Mouse (Mus musculus) CD4-positive helper T cell, adult 2 months (primary cell): ENCODE measurements at regions not wholly inside any gene's neighbourhood (a gene's known extent, or its start where the extent isn't known, plus 50 kb on each side); places are given as distances from the start of the nearest gene placed in this dataset.

Source experiments
- DNase-seq: peaks from one replicate; pipeline ENCODE4 v3.0.0-alpha.2; 2012; ENCODE audit warnings: low read depth, missing footprints, low spot score

DNA sequence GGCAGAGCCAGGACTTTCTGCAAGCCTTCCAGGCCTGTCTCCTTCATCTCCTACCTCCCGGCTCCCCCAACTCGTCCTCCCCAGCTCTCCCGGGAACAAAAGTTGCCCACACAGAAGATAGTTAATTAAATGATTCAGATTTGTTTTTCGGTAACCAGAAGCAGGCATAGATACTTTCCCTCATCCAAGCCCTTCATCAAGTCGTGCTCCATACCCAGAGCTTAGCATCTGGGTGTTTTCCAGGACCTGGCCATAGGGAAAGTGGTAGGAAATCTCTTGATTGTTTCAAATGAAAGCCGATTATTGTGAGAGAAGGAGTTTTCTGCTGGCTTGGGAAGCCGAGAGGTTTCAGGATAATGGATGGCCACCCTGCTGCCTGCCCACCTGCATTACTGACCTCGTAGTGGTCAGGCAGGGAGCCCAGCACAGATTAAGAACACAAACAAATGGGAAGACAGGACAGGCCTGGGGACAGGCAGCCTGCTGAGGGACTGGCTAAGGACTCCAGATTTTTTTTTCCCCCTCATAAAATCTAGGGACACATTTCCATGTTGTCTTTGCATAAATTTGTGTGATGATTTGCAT lies 142.2 kb upstream of the Cadm1 start:
- DNase-seq = no peak

GRCm38 (mm10) chr9:47389901-47390300 lies 140.1 kb upstream of the Cadm1 start:
- no peak for DNase-seq

DNA sequence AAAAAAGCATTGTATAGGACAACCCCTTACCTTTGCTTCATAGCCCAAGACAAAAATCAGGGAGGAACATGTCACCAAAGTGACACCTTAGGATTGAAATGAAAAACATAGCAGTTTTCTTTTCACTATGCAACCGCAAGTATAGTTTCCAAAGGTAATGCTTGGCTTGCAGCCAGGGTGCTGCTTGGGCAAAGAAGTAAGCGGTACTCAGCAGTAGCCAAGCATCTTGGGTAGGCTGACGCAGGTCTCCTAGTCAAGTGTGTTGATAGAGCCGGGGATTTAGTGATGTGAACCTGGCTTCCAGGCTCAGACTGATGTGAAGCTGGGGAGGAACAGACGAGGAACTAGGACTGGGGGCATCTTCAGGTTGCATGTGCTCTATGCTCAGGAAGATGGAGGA lies 138.3 kb upstream of the Cadm1 start:
- no peak for DNase-seq

DNA sequence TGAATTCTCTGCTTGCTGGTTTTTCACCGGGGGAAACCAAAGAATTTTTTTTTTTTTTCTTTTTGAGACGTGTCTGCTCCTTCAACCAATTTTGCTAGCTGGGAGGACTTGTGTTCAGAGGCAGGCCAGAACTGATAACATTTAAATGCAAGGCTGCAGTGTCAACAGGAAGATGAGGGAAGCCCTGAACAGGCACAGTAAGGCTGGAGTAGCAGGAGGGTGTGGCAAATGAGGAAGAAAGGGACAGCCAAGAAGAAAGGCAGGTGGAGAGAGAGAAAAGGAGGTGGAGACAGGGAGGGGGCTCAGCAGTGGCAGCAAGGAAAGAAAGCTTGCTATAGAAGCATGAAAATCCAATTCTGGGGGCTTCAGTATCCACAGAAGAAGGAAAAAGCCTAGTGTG lies 130.4 kb upstream of the Cadm1 start:
- no peak for DNase-seq

- DNase-seq = no peak
Observed at GRCm38 (mm10) chr9:47400117-47400823, 129.7 kb upstream of the Cadm1 start.

DNA sequence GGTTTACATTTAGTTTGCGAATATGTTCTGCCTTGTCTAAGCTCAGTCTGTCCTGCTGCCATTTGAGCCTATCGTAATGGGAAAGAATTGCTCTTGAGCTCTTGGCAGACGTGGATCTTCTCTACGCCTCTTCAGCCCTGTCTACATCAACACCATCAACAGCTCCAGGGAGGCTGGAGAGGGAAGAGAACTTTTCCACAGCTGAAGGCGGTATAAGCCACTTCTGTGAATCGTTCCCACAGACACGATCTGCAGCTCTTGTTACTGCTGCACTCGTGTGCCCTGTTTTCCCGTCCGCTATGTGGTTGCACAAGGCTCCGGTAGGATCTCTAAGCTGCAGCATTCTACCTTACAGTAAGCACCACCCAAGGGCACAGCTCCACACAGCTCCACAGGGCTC lies 128.5 kb upstream of the Cadm1 start:
- no peak for DNase-seq

GRCm38 (mm10) chr9:47403317-47403716 lies 126.7 kb upstream of the Cadm1 start:
- no peak for DNase-seq

GRCm38 (mm10) chr9:47404821-47405220 lies 125.2 kb upstream of the Cadm1 start:
- DNase-seq = no peak

- DNase-seq = no peak
Observed at GRCm38 (mm10) chr9:47405547-47405946, 124.4 kb upstream of the Cadm1 start.

DNA sequence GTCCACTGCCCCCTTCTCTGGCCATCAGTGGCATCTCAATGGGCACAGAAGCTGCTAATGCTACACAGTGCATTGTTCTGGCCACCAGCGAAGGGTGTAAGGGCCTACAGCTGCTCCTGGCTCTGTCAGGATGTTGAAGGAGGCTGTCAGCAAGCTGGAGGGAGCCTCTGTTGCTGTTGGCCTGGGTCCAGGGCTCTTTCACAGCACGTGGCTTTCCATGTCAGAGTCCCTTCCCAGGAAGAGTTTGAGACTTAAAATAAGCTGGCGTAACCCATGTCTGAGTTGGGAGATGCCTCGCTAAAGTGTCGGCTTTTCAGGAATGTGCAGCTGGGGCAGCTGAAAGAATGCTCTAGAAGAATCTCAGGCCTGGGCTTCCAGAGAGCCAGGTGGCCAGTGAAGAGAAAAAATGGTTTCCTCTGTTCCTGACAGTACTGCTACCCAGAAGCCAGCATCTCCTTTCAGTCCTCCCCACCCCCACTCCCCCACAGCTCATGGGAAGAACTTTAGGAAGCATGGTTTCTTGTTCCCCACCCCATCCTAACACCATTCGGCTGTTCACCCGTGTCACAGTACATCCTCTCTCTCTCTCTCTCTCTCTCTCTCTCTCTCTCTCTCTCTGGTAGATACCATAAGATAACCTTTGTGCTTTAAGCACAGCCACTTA lies 122.8 kb upstream of the Cadm1 start:
- no peak for DNase-seq

GRCm38 (mm10) chr9:47408061-47408460 lies 121.9 kb upstream of the Cadm1 start:
- DNase-seq = no peak

GRCm38 (mm10) chr9:47409579-47409978 lies 120.4 kb upstream of the Cadm1 start:
- DNase-seq = no peak

- no peak for DNase-seq
Observed at GRCm38 (mm10) chr9:47412786-47413185, 117.2 kb upstream of the Cadm1 start.

DNA sequence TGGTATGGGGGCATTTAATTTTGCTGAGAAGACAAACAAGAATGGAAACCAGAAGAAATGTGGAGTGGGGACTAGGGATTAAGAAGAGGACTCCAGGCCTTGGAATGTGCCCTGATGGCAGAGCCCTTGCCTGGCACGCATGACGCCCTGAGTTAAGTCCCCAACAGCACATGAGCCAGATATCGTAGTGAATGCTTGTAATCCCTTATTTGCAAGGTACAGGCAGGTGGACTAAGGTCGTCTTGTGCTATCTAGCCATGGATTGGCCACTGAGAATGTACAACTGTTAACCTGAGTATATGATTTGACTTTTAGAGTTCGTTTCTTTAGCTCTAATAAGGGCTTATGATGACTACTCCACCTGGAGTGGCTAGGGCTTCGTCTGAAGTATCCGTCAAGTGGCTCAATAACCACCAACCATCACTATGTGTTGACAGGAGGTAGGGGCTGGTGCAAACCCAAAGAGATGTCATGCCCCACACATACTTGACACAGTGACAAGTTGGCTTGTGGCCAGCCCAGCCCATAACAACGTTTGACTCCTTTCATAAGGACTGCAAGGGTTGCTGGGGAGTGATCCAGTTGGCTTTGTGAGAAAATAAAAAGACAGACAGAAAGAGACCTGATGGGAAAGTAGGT lies 115.5 kb upstream of the Cadm1 start:
- DNase-seq = no peak

- DNase-seq = no peak
Observed at GRCm38 (mm10) chr9:47422151-47422599, 107.8 kb upstream of the Cadm1 start.

DNA sequence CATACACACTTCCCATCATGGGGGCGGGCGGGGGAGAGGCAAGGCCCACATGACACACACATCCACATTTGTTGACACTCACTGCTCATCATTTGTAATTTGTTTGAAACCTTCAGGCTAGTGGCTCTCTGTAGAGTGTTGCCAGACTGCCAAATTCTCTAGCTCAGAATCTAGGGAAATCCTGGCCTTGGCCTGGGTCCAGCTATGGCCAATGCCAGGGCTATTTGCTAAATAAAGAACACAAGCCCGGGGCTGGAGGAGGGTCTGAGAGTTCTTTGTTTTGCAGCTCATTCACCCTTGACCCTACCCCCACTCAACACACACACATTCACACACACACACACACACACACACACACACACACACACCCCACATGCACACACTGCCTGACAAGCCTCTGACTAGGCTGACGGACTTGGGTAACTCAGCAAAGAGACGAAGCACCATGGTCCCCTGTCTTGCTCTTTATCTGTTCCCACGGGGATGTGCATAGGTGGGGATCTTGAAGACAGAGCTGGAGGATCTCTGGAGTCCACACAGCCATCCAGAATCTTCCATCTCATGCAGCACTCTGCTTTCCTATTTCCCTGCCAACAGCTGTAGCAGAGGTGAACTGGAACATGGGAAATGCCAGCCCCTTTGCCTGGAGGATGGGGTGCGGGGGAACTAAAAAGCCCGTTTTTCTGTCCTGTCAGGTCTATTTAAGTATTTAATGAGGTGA lies 107.1 kb upstream of the Cadm1 start:
- DNase-seq = no peak

DNA sequence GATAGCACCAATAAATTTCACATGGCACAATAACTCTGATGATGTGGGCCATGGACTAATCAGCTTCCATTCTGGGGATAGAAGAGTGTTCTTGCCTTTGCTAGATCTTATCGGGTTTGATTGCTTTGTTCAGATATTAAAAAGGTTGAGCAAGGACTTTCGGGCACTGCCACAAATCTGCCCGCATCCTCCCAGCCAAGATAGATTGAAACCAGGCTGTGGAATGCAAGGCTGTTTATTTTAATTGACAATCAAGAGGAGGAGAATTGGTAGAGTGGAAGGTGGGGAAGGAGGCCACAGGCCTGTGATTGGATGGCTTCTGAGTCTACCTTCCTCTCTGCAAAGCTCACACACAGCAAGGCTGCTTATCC lies 106.5 kb upstream of the Cadm1 start:
- no peak for DNase-seq

DNA sequence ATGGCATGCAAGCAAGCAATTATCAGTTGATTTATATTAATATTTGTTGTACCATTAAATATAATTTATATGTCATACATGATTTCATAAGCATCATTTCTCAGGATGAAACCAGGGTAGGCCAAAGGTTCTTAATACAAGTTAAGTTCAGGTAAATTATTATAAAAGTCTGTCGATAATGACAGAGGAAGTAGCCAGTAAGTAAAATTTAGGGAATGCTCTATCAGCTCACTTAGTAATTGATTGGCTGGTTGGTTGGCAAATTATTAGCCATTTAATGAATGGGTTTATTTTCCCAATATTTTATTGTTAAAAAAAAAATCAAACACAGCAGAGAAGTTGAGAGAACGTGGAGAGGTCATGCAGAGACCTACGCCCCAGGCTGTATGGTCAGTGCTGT lies 105.8 kb upstream of the Cadm1 start:
- no peak for DNase-seq

- DNase-seq = no peak
Observed at GRCm38 (mm10) chr9:47426712-47427111, 103.3 kb upstream of the Cadm1 start.

GRCm38 (mm10) chr9:47428710-47429341 lies 101.1 kb upstream of the Cadm1 start:
- no peak for DNase-seq

DNA sequence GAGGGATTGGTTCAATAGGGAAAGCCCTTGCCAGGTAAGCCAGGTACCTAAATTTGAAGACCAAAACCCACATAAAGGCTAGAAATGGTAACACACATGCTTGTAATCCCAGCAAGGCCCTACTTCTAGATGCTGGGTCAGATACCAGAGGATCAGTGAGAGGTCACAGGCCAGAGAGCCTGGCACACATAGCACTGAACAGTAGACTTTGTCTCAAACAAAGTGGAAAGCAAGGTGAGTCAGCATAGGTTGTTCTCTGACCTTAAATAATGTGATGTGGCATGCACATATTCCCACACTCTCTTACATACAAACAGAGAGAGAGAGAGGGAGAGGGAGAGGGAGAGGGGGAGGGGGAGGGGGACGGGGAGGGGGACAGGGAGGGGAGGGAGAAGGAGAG lies 100.3 kb upstream of the Cadm1 start:
- no peak for DNase-seq
